Mouse (Mus musculus) naive thymus-derived CD4-positive, alpha-beta T cell, adult 5 months (primary cell): ENCODE results near the gene Zfp72. TPM values are rescaled to one million over a fixed set of nuclear protein-coding genes. Genes with fewer than 3 reads are reported as not detected.

ENCODE experiments used
- polyA plus RNA-seq: library from polyadenylated mRNA; unstranded; fragments of 100-300 nt; shearing (Covaris generic); gene quantifications from one replicate; pipeline ENCODE4 v1.2.1, GENCODE M21; 2017

The Zfp72 gene
- polyA plus RNA-seq: 0.66 TPM

DNA sequence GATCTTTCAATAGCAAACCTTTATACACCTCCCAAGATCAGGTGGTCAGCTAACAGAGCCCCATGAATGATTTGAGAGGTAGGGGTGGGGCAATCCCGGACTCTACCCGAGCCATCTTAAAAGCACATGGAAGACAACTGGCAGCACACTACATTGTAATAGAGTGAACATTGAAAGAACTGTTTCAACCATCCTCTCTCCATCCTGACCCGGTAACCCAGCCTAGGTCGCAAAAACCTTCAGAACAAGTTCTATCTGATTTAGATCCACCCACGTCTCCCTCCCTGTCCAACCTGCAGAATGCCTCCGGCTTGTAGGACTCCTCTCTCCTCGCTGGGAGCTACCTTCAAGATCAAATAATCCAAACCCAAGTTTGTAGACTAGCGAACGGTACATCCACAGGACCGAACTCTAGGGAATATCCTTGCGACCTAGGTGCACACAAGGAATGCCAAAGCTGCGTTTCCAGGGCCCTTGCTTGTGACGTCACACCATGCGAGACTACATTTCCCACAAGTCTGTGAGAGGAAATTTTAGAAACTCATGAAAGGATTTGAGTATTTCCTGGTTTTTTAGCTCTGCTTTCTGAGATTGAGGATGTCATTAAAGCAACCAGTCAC lies at the start of gene Zfp72:
Gene Zfp72 (minus strand): TSS at position 466 of the 620 bp plus-strand sequence.

DNA sequence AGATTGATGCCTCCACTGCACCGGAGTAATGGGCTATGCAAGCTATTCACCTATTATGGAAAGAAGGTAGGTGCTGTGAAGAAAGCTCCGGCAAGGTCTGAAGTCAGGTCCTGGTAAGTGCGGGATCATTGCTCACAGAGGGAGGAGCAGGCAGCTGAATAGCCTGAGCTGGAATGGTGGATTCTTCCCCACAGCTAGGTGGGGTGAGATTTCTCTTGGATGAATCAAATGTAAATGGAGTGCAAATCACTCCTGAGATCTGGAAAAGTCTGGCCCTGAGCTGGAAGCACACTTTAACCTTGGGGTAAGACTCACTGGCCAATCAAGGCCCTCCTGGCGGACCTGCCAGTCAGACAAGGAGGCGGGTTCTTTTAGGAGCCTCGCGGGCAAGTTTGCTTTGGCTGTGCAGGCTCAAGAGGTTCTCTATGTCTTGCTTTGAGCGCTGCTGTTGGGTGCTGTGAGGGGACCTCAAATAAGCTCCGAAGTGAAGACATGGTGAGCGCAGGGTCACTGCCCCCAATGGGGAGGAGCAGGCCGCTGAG lies 8.7 kb upstream of the Zfp72 start, which contains the start of gene Ftl1-ps1:
Gene Ftl1-ps1 (plus strand): TSS at position 397 of the 542 bp plus-strand sequence.

GRCm38 (mm10) chr13:74363859-74364235 lies 26.8 kb downstream of the Zfp72 start, which contains the start of gene Lrrc14b:
Lrrc14b (minus strand) TSS chr13:74364005.

DNA sequence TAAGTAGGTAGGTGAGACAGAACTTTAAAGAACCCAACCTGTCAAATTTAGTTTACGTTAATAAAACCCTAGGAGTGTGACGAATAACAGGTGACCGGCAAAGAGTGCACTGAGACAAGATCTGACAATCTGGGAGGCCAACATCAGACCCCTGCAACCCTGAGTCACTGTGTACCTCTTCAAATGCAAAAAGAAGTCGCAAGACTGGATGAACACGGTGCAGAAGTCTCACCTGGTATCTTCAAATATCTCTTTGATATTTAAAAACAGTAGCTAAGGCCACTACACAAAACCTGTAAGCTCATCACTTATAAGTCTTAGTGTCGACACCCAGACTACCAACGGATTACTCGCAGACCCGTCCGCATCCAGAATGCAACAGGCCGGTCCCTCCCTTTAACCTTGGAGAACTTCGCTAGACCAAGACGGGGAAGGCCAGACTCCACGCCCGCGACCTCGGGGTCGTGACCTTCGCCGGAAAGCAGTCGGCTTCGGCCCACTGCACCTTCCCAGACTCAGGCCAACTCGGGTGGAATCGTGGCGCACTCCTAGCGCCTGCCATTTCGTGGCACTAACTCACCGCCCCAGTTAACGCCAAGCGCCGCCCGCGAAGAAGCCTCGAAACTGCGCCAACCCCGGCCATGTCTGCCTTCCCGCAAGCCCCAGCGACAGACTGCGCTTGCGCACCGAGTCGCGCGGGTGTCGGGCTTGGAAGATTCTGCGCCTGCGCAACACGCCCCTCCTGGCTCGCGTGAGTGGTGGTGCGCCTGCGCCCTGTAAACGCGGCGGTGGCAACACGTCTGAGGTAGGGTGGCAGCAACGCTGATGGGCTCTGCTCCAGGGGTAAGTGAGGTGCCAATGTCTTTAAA lies 40.8 kb downstream of the Zfp72 start, which contains the start of the genes Sdha and Ccdc127:
Gene Sdha (minus strand): TSS at position 715 of the 869 bp plus-strand sequence.
Gene Ccdc127 (plus strand): TSS at position 744 of the 869 bp plus-strand sequence.

Other genes with a start within 250 kb of the Zfp72 start
- 71.0 TPM for gene Exoc3, start 182.1 kb downstream of the Zfp72 start, polyA plus RNA-seq
- gene Ahrr, start 98.5 kb downstream of the Zfp72 start, polyA plus RNA-seq: not detected
- 144 TPM for gene Pdcd6, start 73.3 kb downstream of the Zfp72 start, polyA plus RNA-seq
- gene Sdha, start 40.6 kb downstream of the Zfp72 start, polyA plus RNA-seq: 305 TPM
- gene Ccdc127, start 40.5 kb downstream of the Zfp72 start, polyA plus RNA-seq: 30.0 TPM
- gene Lrrc14b, start 26.8 kb downstream of the Zfp72 start, polyA plus RNA-seq: not detected
- gene Ftl1-ps1, start 8.9 kb upstream of the Zfp72 start, polyA plus RNA-seq: 51.3 TPM
- 8.1 TPM for gene Zfp825, start 103.2 kb upstream of the Zfp72 start, polyA plus RNA-seq
- gene Erap1, start 248.7 kb upstream of the Zfp72 start, polyA plus RNA-seq: 111 TPM